Mouse (Mus musculus) midbrain, embryonic 11.5 days (tissue): ENCODE measurements around the gene Ptbp1. TPM values are rescaled to one million over a fixed set of nuclear protein-coding genes. Genes with fewer than 3 reads are reported as not detected.
"Not testable (repeated sequence)": the region's sequence is repeated elsewhere in the genome, so short reads cannot be mapped to it uniquely, and the experiment has no call there.

ENCODE experiments used
- ATAC-seq: fragments of 200-750 bp; cut with Nextera tagmentation; 2 replicates; pipeline ENCODE4 v1.8.0; 2017; ENCODE audit warnings: moderate TSS enrichment, moderate library complexity; ENCODE audit not compliant: low FRiP score
- DNase-seq: peaks from one replicate; pipeline ENCODE4 v3.0.0; 2015; ENCODE audit warnings: low spot score; ENCODE audit errors: missing footprints
- H3K27ac ChIP-seq: fragments of 300-500 bp; sonication (generic); 2 replicates; pipeline ENCODE4 v1.5.1; 2014; ENCODE audit warnings: low read depth, low read length
- H3K27me3 ChIP-seq: fragments of 300-500 bp; sonication (generic); 2 replicates; pipeline ENCODE4 v1.6.1; 2014; ENCODE audit warnings: mild to moderate bottlenecking, low read length, moderate library complexity, mixed read lengths; ENCODE audit not compliant: control insufficient read depth, insufficient read depth
- H3K36me3 ChIP-seq: fragments of 300-500 bp; sonication (generic); 2 replicates; pipeline ENCODE4 v1.6.1; 2014; ENCODE audit warnings: mild to moderate bottlenecking, low read length, moderate library complexity, mixed read lengths; ENCODE audit not compliant: control insufficient read depth, insufficient read depth
- H3K4me1 ChIP-seq: fragments of 300-500 bp; sonication (generic); 2 replicates; pipeline ENCODE4 v1.6.1; 2014; ENCODE audit warnings: low read length; ENCODE audit not compliant: control insufficient read depth, insufficient read depth
- H3K4me2 ChIP-seq: fragments of 300-500 bp; sonication (generic); 2 replicates; pipeline ENCODE4 v1.6.1; 2014; ENCODE audit warnings: mild to moderate bottlenecking, moderate library complexity
- H3K4me3 ChIP-seq: fragments of 300-500 bp; sonication (generic); 2 replicates; pipeline ENCODE4 v1.5.1; 2014; ENCODE audit warnings: low read depth, low read length
- H3K9ac ChIP-seq: fragments of 300-500 bp; sonication (generic); 2 replicates; pipeline ENCODE4 v1.6.1; 2014; ENCODE audit warnings: low read length
- H3K9me3 ChIP-seq: fragments of 300-500 bp; sonication (generic); 2 replicates; pipeline ENCODE4 v1.6.1; 2016; ENCODE audit warnings: low read length; ENCODE audit not compliant: control insufficient read depth
- WGBS: fragments of 180-500 bp; shearing (Covaris S2); extraction: QIAGEN DNeasy Blood & Tissue Kit; methylation state at CpG from one replicate; pipeline ENCODE4 v1.1.7; 2014; 5-methylcytosine and 5-hydroxymethylcytosine counted together
- polyA plus RNA-seq: library from polyadenylated mRNA; unstranded; fragments of >200 nt; fragmentation: Nextera tagmentation; extraction: Ambion mirVana; gene quantifications from 2 replicates; pipeline ENCODE4 v1.2.1, GENCODE M21; 2014

Ptbp1 gene
- polyA plus RNA-seq, 1 experiment from 2014 or later = 176 TPM

DNA sequence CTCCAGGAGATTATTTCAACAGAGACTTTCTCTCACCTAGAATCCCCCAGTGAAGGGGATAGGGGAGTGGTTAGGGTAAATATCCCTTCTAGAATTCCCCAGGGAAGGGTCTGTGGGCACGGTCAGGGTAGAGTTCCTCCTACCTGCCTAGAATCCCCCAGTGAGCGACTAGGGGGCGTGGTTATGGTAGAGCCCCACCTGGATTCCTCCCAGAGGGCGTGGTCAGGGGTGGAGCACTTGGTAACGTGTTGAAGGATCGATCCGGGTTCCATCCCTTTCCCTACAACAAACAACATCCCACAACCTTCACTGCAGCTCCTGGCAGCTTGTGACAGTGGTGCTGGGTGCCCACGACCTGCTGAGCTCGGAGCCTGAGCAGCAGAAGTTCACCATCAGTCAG, 26.5 kb downstream of the Ptbp1 start:
- Histone ChIP-seq H3K4me2 (no peak overlapping the region), H3K9ac (no peak overlapping the region), H3K4me1 (peaks cover 4% of the 10 kb centered on the region; the same call in 1 of the 2 replicates), H3K9me3 (no peaks in the 10 kb centered on the region), H3K36me3 (no peaks in the 10 kb centered on the region), H3K27me3 (peaks cover 19% of the 10 kb centered on the region), H3K4me3 (no peak overlapping the region), H3K27ac (no peak overlapping the region)
- 20% methylated on average over 9 of the region's 9 CpGs for WGBS
- DNase-seq = no peak
- ATAC-seq = no peak

DNA sequence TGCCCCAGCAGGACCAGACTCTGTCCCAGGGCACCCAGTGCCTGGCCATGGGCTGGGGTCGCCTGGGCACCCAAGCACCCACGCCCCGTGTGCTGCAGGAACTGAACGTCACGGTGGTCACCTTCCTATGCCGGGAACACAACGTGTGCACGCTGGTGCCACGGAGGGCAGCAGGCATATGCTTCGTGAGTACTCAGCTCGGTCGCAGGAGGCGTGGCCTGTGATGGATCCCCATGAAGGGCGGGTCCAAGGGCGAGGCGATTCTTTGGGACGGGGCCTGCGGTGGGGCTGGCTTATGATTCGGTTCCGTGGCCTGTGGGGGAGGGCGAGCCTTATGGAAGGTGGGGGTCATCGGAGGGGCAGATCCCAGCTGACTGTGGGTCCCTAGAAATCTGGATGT, 27.8 kb downstream of the Ptbp1 start:
- Histone ChIP-seq H3K4me3 (0 out of 2 replicates have a peak overlapping the region, but pooled peaks have one; percentile 5), H3K9ac (0 out of 2 replicates have a peak overlapping the region, but pooled peaks have one; percentile 34), H3K27ac (no peak overlapping the region), H3K4me1 (peaks cover 4% of the 10 kb centered on the region; the same call in 1 of the 2 replicates), H3K27me3 (peaks cover 19% of the 10 kb centered on the region), H3K9me3 (no peaks in the 10 kb centered on the region), H3K4me2 (peak overlapping the region; percentile 15; the same call in 1 of the 2 replicates), H3K36me3 (no peaks in the 10 kb centered on the region)
- no peak for DNase-seq
- peak; percentile 49; the same call in 1 of the 2 replicates for ATAC-seq
- WGBS = 6% methylated on average over 22 of the region's 22 CpGs

DNA sequence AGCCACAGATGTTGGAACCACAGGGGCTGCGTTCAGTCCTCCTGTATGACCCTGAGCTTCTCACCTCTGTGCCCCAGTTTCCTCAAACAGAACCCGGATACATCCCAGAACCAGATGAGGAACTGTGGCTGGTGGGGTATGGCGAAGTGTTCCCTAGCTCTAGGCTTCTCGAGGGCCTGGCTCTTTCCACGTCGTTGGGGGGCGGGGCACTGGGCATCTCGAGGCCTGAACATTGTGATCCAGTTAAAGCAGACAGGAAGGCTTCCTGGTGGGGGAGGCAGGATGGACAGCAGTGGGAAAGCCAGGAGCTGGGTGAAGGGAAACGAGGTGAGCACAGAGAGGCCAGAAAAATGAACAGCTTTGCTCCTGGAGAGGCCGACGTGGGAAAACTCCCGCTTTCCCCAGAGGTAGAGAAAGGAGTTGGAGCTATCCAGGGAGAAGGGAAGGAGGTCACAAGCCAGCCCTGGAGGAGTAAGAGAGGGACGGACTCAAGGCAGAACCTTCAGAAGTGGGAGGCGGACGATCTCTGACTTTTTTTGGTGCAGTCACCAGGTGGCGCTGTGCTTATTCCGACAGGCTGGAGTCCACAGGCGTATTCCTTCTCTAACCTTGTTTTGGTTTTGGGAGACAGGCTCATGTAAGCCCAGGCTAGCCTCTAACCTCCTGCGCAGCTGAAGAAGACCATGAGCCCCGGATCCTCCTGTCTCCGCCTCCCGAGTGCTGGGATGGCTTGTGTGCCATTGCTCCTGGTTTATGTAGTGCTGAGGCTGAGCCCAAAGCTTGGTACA, 29.3 kb downstream of the Ptbp1 start:
- WGBS = 15% methylated on average over 22 of the region's 22 CpGs
- peaks cover 19% of the 10 kb centered on the region for H3K27me3 ChIP-seq
- peak; percentile 98 for DNase-seq
- peaks cover 4% of the 10 kb centered on the region; the same call in 1 of the 2 replicates for H3K4me1 ChIP-seq
- H3K36me3 ChIP-seq = no peaks in the 10 kb centered on the region
- peak; percentile 47 for ATAC-seq
- no peak overlapping the region for H3K27ac ChIP-seq
- H3K9ac ChIP-seq = no peak overlapping the region
- H3K9me3 ChIP-seq = no peaks in the 10 kb centered on the region
- H3K4me3 ChIP-seq = no peak overlapping the region
- no peak overlapping the region for H3K4me2 ChIP-seq

DNA sequence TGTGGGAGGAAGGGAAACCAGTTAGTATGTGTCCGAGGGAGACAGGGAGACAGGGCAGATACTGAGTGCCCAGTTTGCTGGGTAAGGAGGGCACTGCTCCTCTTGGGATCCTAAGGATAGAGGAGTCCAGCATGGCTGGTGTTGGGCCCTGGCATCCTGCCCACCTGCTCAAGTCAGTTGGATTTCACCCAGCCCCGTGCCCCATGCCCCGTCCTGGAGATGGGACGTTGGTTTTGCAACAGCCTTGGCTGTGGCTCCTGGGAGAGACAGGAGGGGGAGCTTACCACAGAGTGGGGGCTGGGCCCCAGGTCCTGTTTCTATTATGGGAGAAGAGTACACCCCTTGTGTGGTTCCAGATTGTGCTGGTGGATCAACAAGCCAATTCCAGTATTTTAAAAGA, 30.2 kb downstream of the Ptbp1 start:
- H3K4me3 ChIP-seq = no peak overlapping the region
- no peak overlapping the region for H3K9ac ChIP-seq
- no peak overlapping the region for H3K4me2 ChIP-seq
- DNase-seq (no peak), ATAC-seq (no peak)
- H3K27me3 ChIP-seq = peaks cover 19% of the 10 kb centered on the region
- no peaks in the 10 kb centered on the region for H3K9me3 ChIP-seq
- no peaks in the 10 kb centered on the region for H3K36me3 ChIP-seq
- WGBS = 69% methylated on average over 4 of the region's 4 CpGs
- H3K4me1 ChIP-seq = peaks cover 4% of the 10 kb centered on the region; the same call in 1 of the 2 replicates
- H3K27ac ChIP-seq = no peak overlapping the region

DNA sequence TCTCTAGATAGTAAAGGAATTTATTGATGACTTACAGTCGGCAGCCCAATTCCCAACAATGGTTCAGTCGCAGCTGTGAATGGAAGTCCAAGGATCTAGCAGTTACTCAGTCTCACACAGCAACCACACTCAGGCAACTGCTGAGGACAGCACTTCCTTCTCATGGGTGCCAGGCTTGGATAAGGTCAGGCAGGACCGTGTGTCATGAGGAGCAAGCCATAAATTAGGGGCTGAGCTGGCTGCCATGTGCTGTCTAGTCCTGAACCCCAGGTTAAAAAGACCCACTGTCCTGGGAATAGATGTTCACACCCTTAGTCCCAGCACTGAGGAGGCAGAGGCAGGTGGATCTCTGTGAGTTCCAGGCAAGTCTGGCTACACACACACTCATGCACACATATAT, 30.7 kb downstream of the Ptbp1 start:
- not testable (repeated sequence) for H3K36me3 ChIP-seq, H3K4me3 ChIP-seq, H3K4me2 ChIP-seq, H3K27ac ChIP-seq, H3K9me3 ChIP-seq, ATAC-seq, H3K9ac ChIP-seq, H3K4me1 ChIP-seq, DNase-seq
- H3K27me3 ChIP-seq = peaks cover 19% of the 10 kb centered on the region
- WGBS = 84% methylated on average over 2 of the region's 3 CpGs

DNA sequence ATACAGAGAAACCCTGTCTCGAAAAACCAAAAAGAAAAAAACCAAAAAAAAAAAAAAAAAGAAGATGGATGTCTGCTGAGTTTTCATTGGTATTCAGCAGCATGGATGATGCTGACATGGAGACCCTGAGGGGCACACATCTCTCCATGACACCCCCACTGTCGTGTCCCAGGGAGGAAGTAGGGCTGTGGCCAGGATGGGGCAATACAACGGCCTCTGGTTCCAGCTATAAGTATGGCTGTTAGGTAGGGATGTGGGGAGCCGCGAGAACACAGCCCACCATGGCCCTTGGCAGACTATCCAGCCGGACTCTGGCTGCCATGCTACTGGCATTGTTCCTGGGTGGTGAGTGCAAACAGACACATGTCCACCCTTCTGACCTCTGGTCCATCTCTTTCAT, 31.8 kb downstream of the Ptbp1 start, which contains the start of gene Elane:
Gene Elane, plus strand, starts transcription at position 194 of the 400 bp plus-strand sequence.
- Histone ChIP-seq H3K9me3 (no peaks in the 10 kb centered on the region), H3K4me3 (no peak within 1 kb of the TSS), H3K4me1 (peaks cover 4% of the 10 kb centered on the region; the same call in 1 of the 2 replicates), H3K9ac (no peak within 1 kb of the TSS), H3K4me2 (no peak within 1 kb of the TSS), H3K36me3 (no peaks in the 10 kb centered on the region), H3K27ac (no peak within 1 kb of the TSS), H3K27me3 (peaks cover 16% of the 10 kb centered on the region)
- 86% methylated on average over 6 of the region's 6 CpGs for WGBS
- ATAC-seq (no peak), DNase-seq (no peak)

DNA sequence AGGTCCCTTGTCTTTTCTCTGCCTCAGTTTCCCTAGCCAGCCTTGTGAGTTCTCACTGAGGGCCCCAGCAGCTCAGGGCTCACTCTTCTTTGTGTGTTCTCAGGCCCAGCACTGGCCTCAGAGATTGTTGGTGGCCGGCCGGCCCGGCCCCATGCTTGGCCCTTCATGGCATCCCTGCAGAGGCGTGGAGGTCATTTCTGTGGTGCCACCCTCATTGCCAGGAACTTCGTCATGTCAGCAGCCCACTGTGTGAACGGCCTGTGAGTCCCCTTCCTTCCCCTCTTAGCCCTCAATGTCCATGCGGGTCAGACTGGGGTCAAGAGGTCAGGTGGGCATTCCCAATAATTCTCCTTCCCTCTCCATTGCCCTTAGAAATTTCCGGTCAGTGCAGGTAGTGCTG, 32.4 kb downstream of the Ptbp1 start:
- DNase-seq (no peak), ATAC-seq (no peak)
- WGBS = 84% methylated on average over 8 of the region's 8 CpGs
- Histone ChIP-seq H3K9ac (no peak overlapping the region), H3K27ac (no peak overlapping the region), H3K4me1 (peaks cover 4% of the 10 kb centered on the region; the same call in 1 of the 2 replicates), H3K9me3 (no peaks in the 10 kb centered on the region), H3K27me3 (peaks cover 14% of the 10 kb centered on the region), H3K36me3 (no peaks in the 10 kb centered on the region), H3K4me3 (no peak overlapping the region), H3K4me2 (no peak overlapping the region)

DNA sequence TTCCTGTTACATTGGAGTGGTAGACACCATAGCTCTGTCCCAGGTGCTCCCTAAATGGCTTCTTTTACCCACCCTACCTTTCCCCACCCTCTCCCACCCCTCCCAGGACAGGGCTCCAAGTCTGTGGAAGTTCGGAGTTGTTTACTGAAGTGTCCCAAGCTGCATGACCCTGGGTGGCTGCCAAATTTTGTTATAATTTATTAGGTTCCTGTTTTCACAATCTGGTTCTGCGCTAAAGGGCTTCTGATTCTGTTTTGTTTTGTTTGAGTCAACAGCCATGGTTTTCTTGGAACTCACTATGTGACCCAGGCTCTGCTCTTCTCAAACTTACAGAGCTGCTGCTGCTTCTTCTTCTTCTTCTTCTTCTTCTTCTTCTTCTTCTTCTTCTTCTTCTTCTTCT, 35.2 kb downstream of the Ptbp1 start:
- Histone ChIP-seq H3K36me3 (no peaks in the 10 kb centered on the region), H3K4me3 (no peak overlapping the region), H3K27me3 (no peaks in the 10 kb centered on the region), H3K4me2 (no peak overlapping the region), H3K9me3 (no peaks in the 10 kb centered on the region), H3K9ac (no peak overlapping the region), H3K4me1 (no peaks in the 10 kb centered on the region), H3K27ac (no peak overlapping the region)
- WGBS = 97% methylated on average over 2 of the region's 2 CpGs
- no peak for ATAC-seq
- DNase-seq = no peak

DNA sequence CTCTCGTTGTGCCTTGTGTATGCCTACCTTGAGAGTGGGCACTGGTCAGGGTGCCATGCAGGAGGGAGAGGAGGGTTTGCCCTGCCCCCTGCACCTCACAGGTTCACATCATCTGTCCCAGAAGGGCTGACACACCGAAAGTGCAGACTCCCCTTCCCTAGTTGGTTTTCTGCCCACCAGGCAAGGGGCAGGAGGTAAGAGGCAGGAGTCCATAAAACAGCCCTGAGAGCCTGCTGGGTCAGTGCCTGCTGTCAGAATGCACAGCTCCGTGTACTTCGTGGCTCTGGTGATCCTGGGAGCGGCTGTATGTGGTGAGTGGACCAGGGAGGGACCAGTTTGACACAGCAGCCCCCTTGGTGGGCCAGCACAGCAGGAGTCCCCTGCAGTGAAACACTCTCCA, 36.4 kb downstream of the Ptbp1 start, which contains the start of gene Cfd:
Gene Cfd, plus strand, starts transcription at position 184 of the 400 bp plus-strand sequence.
- Histone ChIP-seq H3K36me3 (peaks cover 3% of the 10 kb centered on the region; the same call in 1 of the 2 replicates), H3K4me3 (no peak within 1 kb of the TSS), H3K4me2 (no peak within 1 kb of the TSS), H3K4me1 (no peaks in the 10 kb centered on the region), H3K9me3 (no peaks in the 10 kb centered on the region), H3K27me3 (no peaks in the 10 kb centered on the region), H3K27ac (no peak within 1 kb of the TSS), H3K9ac (no peak within 1 kb of the TSS)
- DNase-seq (no peak), ATAC-seq (no peak)
- 45% methylated on average over 5 of the region's 5 CpGs for WGBS
